Mouse (Mus musculus) testis, adult 2 months (tissue): ENCODE results near the gene Lin37.

Experiments used
- CTCF ChIP-seq: fragments of 200-500 bp; IDR thresholded peaks from 2 replicates; pipeline ENCODE4 v1.5.1; 2012; ENCODE audit warnings: low read depth, mild to moderate bottlenecking, inconsistent platforms, low read length, moderate library complexity; ENCODE audit not compliant: control insufficient read depth, insufficient read depth, insufficient replicate concordance
- POLR2A ChIP-seq: fragments of 200-500 bp; IDR thresholded peaks from 2 replicates; pipeline ENCODE4 v1.6.1; 2012; ENCODE audit warnings: low read depth, mild to moderate bottlenecking, inconsistent platforms, low read length, moderate library complexity; ENCODE audit not compliant: control insufficient read depth

DNA sequence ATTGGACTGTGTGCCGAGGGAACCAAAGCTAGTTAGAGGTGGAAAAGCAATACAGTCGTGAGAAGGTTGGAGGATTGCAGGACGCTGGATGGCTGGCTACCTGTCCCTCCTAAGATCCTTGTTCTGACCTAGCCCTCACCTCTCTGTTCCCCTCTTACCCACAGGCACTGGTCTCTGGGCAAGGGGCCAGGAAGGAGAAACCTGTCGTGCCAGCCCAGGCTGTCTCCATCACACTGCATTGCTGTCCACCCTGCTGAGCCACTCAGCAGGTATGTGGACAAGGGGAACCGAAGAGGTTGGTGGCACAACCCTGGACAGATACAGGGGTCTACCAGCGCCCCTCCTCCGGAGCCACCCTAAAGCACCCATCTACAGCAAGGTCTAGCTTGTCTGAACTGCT is 41.0 kb upstream of the Lin37 start:
- TF ChIP-seq POLR2A, result no peak
- TF ChIP-seq CTCF, result no peak
